Mouse (Mus musculus): ENCODE data around the gene Crybb1.

Gene Crybb1

GRCm38 (mm10) chr5:112237866-112238570 is 17.6 kb upstream of the Crybb1 start:
- no peak for DNase-seq (ENCODE audit: low spot score)

- no peak for DNase-seq (ENCODE audit: low spot score)
Measured at GRCm38 (mm10) chr5:112238781-112239482, 16.7 kb upstream of the Crybb1 start.

GRCm38 (mm10) chr5:112240761-112241160 is 14.9 kb upstream of the Crybb1 start:
- peak; percentile 50 for DNase-seq (ENCODE audit: low spot score)

GRCm38 (mm10) chr5:112241849-112242248 is 13.8 kb upstream of the Crybb1 start:
- DNase-seq (ENCODE audit: low spot score), result no peak

GRCm38 (mm10) chr5:112242361-112242778 is 13.2 kb upstream of the Crybb1 start:
- DNase-seq (ENCODE audit: low spot score), result no peak

- no peak for DNase-seq (ENCODE audit: low spot score)
Measured at GRCm38 (mm10) chr5:112243041-112243440, 12.6 kb upstream of the Crybb1 start.

- DNase-seq (ENCODE audit: low spot score), result no peak
Measured at GRCm38 (mm10) chr5:112243539-112244274, 11.9 kb upstream of the Crybb1 start.

- DNase-seq (ENCODE audit: low spot score), result no peak
Measured at GRCm38 (mm10) chr5:112244275-112244562, 11.4 kb upstream of the Crybb1 start.

- no peak for DNase-seq (ENCODE audit: low spot score)
Measured at GRCm38 (mm10) chr5:112244890-112245615, 10.6 kb upstream of the Crybb1 start.

GRCm38 (mm10) chr5:112247399-112247798 is 8.2 kb upstream of the Crybb1 start:
- DNase-seq (ENCODE audit: low spot score), result no peak

- no peak for DNase-seq (ENCODE audit: low spot score)
Measured at GRCm38 (mm10) chr5:112249106-112249505, 6.5 kb upstream of the Crybb1 start.

GRCm38 (mm10) chr5:112252400-112252799 is 3.2 kb upstream of the Crybb1 start, which contains the start of gene Cryba4:
Cryba4 (minus strand) TSS chr5:112252518.
- no peak for DNase-seq (ENCODE audit: low spot score)

- no peak for DNase-seq (ENCODE audit: low spot score)
Measured at GRCm38 (mm10) chr5:112253169-112253568, 2.4 kb upstream of the Crybb1 start.

GRCm38 (mm10) chr5:112254282-112254806 is 1.3 kb upstream of the Crybb1 start:
- DNase-seq (ENCODE audit: low spot score), result no peak

GRCm38 (mm10) chr5:112256457-112256856 is 842 bp downstream of the Crybb1 start:
- no peak for DNase-seq (ENCODE audit: low spot score)

- no peak for DNase-seq (ENCODE audit: low spot score)
Measured at GRCm38 (mm10) chr5:112257896-112258295, 2.3 kb downstream of the Crybb1 start.

GRCm38 (mm10) chr5:112259862-112260650 is 4.4 kb downstream of the Crybb1 start:
- DNase-seq (ENCODE audit: low spot score), result no peak

GRCm38 (mm10) chr5:112260818-112261217 is 5.2 kb downstream of the Crybb1 start:
- DNase-seq (ENCODE audit: low spot score), result no peak

- no peak for DNase-seq (ENCODE audit: low spot score)
Measured at GRCm38 (mm10) chr5:112264099-112264498, 8.5 kb downstream of the Crybb1 start.

GRCm38 (mm10) chr5:112265110-112265509 is 9.5 kb downstream of the Crybb1 start:
- no peak for DNase-seq (ENCODE audit: low spot score)

- DNase-seq (ENCODE audit: low spot score), result no peak
Measured at GRCm38 (mm10) chr5:112265515-112265914, 9.9 kb downstream of the Crybb1 start.
